Mouse (Mus musculus): ENCODE data around the gene Pdrg1. TPM values are rescaled to one million over a fixed set of nuclear protein-coding genes. Genes with fewer than 3 reads are reported as not detected.

Pdrg1 gene
- polyA plus RNA-seq (2012; rRNA removed): 11.0 and 18.4 TPM in 2 replicates

DNA sequence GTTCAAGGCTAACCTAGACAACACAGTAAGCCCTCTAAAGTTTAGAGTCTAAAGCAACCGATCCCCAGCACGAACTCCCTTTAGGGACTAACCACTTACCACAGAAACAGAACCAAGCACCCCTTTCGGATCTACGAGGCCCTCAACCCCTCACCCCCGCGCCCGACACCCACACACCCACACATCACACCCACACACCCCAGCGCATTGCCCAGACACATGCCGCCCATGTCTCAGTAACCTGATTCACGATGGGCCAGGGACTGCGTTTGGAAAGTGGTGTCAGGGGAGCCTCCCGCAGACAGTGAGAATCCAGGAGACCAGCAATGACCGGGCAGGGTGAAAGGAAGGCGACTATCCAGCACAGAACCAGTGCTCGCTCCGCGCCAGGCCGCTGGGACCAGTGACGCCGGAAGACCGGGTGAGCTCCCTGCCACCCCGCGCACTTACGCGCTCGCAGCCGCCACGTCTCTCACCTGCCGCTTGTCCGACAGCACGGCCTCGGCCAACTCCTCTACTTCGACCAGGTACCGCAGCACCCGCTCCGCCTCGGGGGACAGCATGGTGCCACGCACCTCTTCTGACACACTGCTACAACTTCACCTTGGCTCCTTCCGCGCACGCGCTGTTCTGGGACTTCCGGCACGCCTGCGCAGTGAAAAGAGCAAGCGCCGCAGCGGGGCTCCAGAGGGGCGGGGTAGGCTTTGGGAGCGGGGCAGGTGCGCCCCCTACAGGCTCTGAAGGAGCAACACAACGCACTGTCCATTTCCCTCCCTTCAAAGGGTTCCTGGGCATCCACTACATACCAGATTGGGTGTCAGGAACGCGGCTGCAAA, at the start of gene Pdrg1:
Gene Pdrg1 (minus strand): TSS at position 670 of the 836 bp plus-strand sequence.
- peak within 1 kb of the TSS; percentile 91 for H3K4me3 ChIP-seq (ENCODE audit: low read depth, low read length)
- H3K27ac ChIP-seq (ENCODE audit: insufficient read depth, low read depth, low read length): no peak within 1 kb of the TSS
- WGBS: under 1% methylated on average over 54 of the region's 54 CpGs
- no peaks in the 10 kb centered on the region for H3K27me3 ChIP-seq (ENCODE audit: control insufficient read depth, insufficient read depth, low read length)
- TF ChIP-seq CTCF (IDR thresholded peaks at IDR 0.05; ENCODE audit: extremely low read depth, insufficient read length, insufficient replicate concordance, low read depth, low read length) (peak; percentile 97), POLR2A (IDR thresholded peaks at IDR 0.05; ENCODE audit: low read depth, low read length) (peak; percentile 54)
- no peaks in the 10 kb centered on the region; the same call in 1 of the 2 replicates for H3K4me1 ChIP-seq (ENCODE audit: control insufficient read depth, insufficient read depth, insufficient read length, low read length)
- peaks cover 22% of the 10 kb centered on the region for H3K36me3 ChIP-seq (ENCODE audit: control insufficient read depth, insufficient read depth, low read length)

- WGBS: 63% methylated on average over 9 of the region's 9 CpGs
- Histone ChIP-seq H3K4me1 (ENCODE audit: control insufficient read depth, insufficient read depth, insufficient read length, low read length) (no peaks in the 10 kb centered on the region), H3K4me3 (ENCODE audit: low read depth, low read length) (no peak overlapping the region), H3K36me3 (ENCODE audit: control insufficient read depth, insufficient read depth, low read length) (no peaks in the 10 kb centered on the region), H3K27me3 (ENCODE audit: control insufficient read depth, insufficient read depth, low read length) (no peaks in the 10 kb centered on the region), H3K27ac (ENCODE audit: insufficient read depth, low read depth, low read length) (no peak overlapping the region)
- TF ChIP-seq CTCF (IDR thresholded peaks at IDR 0.05; ENCODE audit: extremely low read depth, insufficient read length, insufficient replicate concordance, low read depth, low read length) (no peak), POLR2A (IDR thresholded peaks at IDR 0.05; ENCODE audit: low read depth, low read length) (no peak)
Observed at GRCm38 (mm10) chr2:153064190-153064970, 49.2 kb upstream of the Pdrg1 start.

GRCm38 (mm10) chr2:153063394-153063793, 48.2 kb upstream of the Pdrg1 start:
- Histone ChIP-seq H3K36me3 (ENCODE audit: control insufficient read depth, insufficient read depth, low read length) (no peaks in the 10 kb centered on the region), H3K27ac (ENCODE audit: insufficient read depth, low read depth, low read length) (no peak overlapping the region), H3K4me1 (ENCODE audit: control insufficient read depth, insufficient read depth, insufficient read length, low read length) (no peaks in the 10 kb centered on the region), H3K27me3 (ENCODE audit: control insufficient read depth, insufficient read depth, low read length) (no peaks in the 10 kb centered on the region), H3K4me3 (ENCODE audit: low read depth, low read length) (no peak overlapping the region)
- 38% methylated on average over 3 of the region's 3 CpGs for WGBS
- TF ChIP-seq POLR2A (IDR thresholded peaks at IDR 0.05; ENCODE audit: low read depth, low read length) (no peak), CTCF (IDR thresholded peaks at IDR 0.05; ENCODE audit: extremely low read depth, insufficient read length, insufficient replicate concordance, low read depth, low read length) (no peak)

GRCm38 (mm10) chr2:153060216-153060615, 45.0 kb upstream of the Pdrg1 start:
- no peaks in the 10 kb centered on the region for H3K36me3 ChIP-seq (ENCODE audit: control insufficient read depth, insufficient read depth, low read length)
- WGBS: 78% methylated on average over 7 of the region's 7 CpGs
- no peak overlapping the region for H3K27ac ChIP-seq (ENCODE audit: insufficient read depth, low read depth, low read length)
- no peaks in the 10 kb centered on the region for H3K27me3 ChIP-seq (ENCODE audit: control insufficient read depth, insufficient read depth, low read length)
- TF ChIP-seq CTCF (IDR thresholded peaks at IDR 0.05; ENCODE audit: extremely low read depth, insufficient read length, insufficient replicate concordance, low read depth, low read length) (no peak), POLR2A (IDR thresholded peaks at IDR 0.05; ENCODE audit: low read depth, low read length) (no peak)
- no peak overlapping the region for H3K4me3 ChIP-seq (ENCODE audit: low read depth, low read length)
- no peaks in the 10 kb centered on the region for H3K4me1 ChIP-seq (ENCODE audit: control insufficient read depth, insufficient read depth, insufficient read length, low read length)

GRCm38 (mm10) chr2:153058365-153058764, 43.1 kb upstream of the Pdrg1 start:
- 49% methylated on average over 4 of the region's 4 CpGs for WGBS
- Histone ChIP-seq H3K4me3 (ENCODE audit: low read depth, low read length) (no peak overlapping the region), H3K27me3 (ENCODE audit: control insufficient read depth, insufficient read depth, low read length) (no peaks in the 10 kb centered on the region), H3K27ac (ENCODE audit: insufficient read depth, low read depth, low read length) (no peak overlapping the region), H3K36me3 (ENCODE audit: control insufficient read depth, insufficient read depth, low read length) (no peaks in the 10 kb centered on the region), H3K4me1 (ENCODE audit: control insufficient read depth, insufficient read depth, insufficient read length, low read length) (no peaks in the 10 kb centered on the region)
- no peak for TF ChIP-seq POLR2A (IDR thresholded peaks at IDR 0.05; ENCODE audit: low read depth, low read length)

DNA sequence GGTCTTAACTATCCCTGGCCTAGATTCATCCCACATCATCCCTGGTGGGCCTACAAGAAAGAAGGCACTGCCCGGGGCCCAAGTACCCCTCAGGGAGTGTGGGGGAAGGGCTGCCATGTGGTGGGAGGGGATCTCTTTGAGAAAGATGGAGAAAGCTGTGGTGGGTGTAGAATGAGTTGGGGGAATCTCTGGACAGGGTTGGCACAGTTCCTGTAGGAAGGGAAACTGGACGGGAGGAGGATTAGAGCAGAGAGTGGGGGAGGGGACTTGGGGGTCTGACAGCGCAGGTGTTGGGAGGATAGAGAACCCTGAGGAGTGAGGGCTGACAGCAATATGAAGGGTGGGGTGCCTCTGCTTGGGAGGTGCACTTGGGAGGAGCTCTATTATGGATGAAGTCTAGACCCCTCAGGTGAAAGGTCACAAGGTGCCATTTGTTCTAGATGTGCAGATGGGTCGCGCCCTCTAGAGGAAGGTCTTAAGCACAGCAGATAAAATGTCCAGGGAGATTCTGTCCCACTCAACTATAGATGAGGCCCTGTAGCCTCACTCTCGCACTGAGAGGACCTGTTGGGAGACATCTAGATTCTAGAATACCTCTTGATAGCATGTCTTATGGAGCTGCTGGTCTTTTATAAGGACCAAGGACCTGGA, 40.2 kb upstream of the Pdrg1 start:
- Histone ChIP-seq H3K4me3 (ENCODE audit: low read depth, low read length) (no peak overlapping the region), H3K36me3 (ENCODE audit: control insufficient read depth, insufficient read depth, low read length) (no peaks in the 10 kb centered on the region), H3K27me3 (ENCODE audit: control insufficient read depth, insufficient read depth, low read length) (no peaks in the 10 kb centered on the region), H3K4me1 (ENCODE audit: control insufficient read depth, insufficient read depth, insufficient read length, low read length) (no peaks in the 10 kb centered on the region), H3K27ac (ENCODE audit: insufficient read depth, low read depth, low read length) (no peak overlapping the region)
- 53% methylated on average over 6 of the region's 6 CpGs for WGBS
- TF ChIP-seq POLR2A (IDR thresholded peaks at IDR 0.05; ENCODE audit: low read depth, low read length) (no peak), CTCF (IDR thresholded peaks at IDR 0.05; ENCODE audit: extremely low read depth, insufficient read length, insufficient replicate concordance, low read depth, low read length) (peak; percentile 22; the same call in 1 of the 2 replicates)
